Mouse (Mus musculus) regulatory T cell (primary cell): ENCODE data around the gene Brix1.
"Not testable (repeated sequence)": the region's sequence is repeated elsewhere in the genome, so short reads cannot be mapped to it uniquely, and the experiment has no call there.

ENCODE experiments used
- in situ Hi-C: fragments of 300-600 bp; cut with MboI, MseI; formaldehyde crosslinking; loops from one replicate; pipeline ENCODE4 v1.15.1; 2025; ENCODE audit warnings: high pct_unique_total_duplicates

Brix1 gene

GRCm38 (mm10) chr15:10485484-10486364, at the start of gene Brix1, which contains the start of gene Rad1:
TSS of gene Brix1 (minus strand) at chr15:10485947.
TSS of gene Rad1 (plus strand) at chr15:10486018.
- in situ Hi-C loops: no loop called here

- in situ Hi-C loops: no loop called here
Measured at GRCm38 (mm10) chr15:10534591-10534990, 48.8 kb upstream of the Brix1 start.

GRCm38 (mm10) chr15:10533361-10533760, 47.6 kb upstream of the Brix1 start:
- in situ Hi-C loops: not testable (repeated sequence)

- in situ Hi-C loops: no loop called here
Measured at GRCm38 (mm10) chr15:10531352-10531751, 45.6 kb upstream of the Brix1 start.

- in situ Hi-C loops: no loop called here
Measured at GRCm38 (mm10) chr15:10525896-10526295, 40.1 kb upstream of the Brix1 start.

GRCm38 (mm10) chr15:10515166-10515565, 29.4 kb upstream of the Brix1 start:
- in situ Hi-C loops: no loop called here

- in situ Hi-C loops: no loop called here
Measured at GRCm38 (mm10) chr15:10506099-10506498, 20.4 kb upstream of the Brix1 start.

GRCm38 (mm10) chr15:10500838-10501719, 15.3 kb upstream of the Brix1 start:
- in situ Hi-C loops: no loop called here

- in situ Hi-C loops: no loop called here
Measured at GRCm38 (mm10) chr15:10500035-10500434, 14.3 kb upstream of the Brix1 start.

- in situ Hi-C loops: loop anchor here (10.0 kb wide), 1 partner anchor 485 kb away; the partner anchor contains the start of gene Amacr
Measured at GRCm38 (mm10) chr15:10499593-10499992, 13.8 kb upstream of the Brix1 start.

- in situ Hi-C loops: loop anchor here (10.0 kb wide), 1 partner anchor 488 kb away; the partner anchor contains the start of gene Amacr
Measured at GRCm38 (mm10) chr15:10496696-10497095, 10.9 kb upstream of the Brix1 start.

GRCm38 (mm10) chr15:10495944-10496343, 10.2 kb upstream of the Brix1 start:
- in situ Hi-C loops: loop anchor here (10.0 kb wide), 1 partner anchor 489 kb away; the partner anchor contains the start of gene Amacr

- in situ Hi-C loops: loop anchor here (10.0 kb wide), 1 partner anchor 495 kb away; the partner anchor contains the start of gene Amacr
Measured at GRCm38 (mm10) chr15:10490101-10490500, 4.4 kb upstream of the Brix1 start.

- in situ Hi-C loops: no loop called here
Measured at GRCm38 (mm10) chr15:10487246-10487645, 1.5 kb upstream of the Brix1 start.

- in situ Hi-C loops: no loop called here
Measured at GRCm38 (mm10) chr15:10486365-10486839, 655 bp upstream of the Brix1 start.

- in situ Hi-C loops: no loop called here
Measured at GRCm38 (mm10) chr15:10470941-10471340, 14.8 kb downstream of the Brix1 start.

GRCm38 (mm10) chr15:10470151-10470831, 15.5 kb downstream of the Brix1 start, which contains the start of gene Dnajc21:
TSS of gene Dnajc21 (minus strand) at chr15:10470516.
- in situ Hi-C loops: no loop called here

- in situ Hi-C loops: no loop called here
Measured at GRCm38 (mm10) chr15:10469641-10470150, 16.1 kb downstream of the Brix1 start.

GRCm38 (mm10) chr15:10468761-10469160, 17.0 kb downstream of the Brix1 start:
- in situ Hi-C loops: no loop called here

- in situ Hi-C loops: no loop called here
Measured at GRCm38 (mm10) chr15:10464678-10465077, 21.1 kb downstream of the Brix1 start.

GRCm38 (mm10) chr15:10463555-10463954, 22.2 kb downstream of the Brix1 start:
- in situ Hi-C loops: no loop called here
